ENCODE assay signal across 14 mouse cellular contexts in the genomic region with DNA sequence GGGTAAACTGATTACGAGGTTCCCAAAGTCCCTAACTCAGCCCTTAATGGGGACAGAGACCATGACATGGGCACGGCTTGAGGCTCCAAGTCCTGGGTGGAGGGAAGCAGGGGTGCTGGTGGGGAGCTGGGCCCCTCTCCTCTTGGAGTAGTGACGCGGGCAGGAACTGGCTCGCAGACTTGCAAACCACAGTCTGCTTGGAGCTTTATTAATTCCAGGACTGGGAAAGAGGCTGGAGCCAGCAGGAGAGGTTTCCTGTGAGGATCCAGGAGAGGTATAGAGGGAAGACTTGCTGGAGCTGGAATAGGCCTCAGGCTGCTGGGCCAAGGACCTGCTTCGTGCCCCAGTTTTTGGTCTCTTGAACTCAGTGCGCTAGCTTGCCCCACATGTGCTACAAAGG. TPM values are rescaled to one million over a fixed set of nuclear protein-coding genes. Genes with fewer than 3 reads are reported as not detected.
"Had no signal": no experiment of that assay in that cellular context is flagged by ENCODE, and none has a peak within 500 bp of the region (broad histone marks: within the 10 kb centered on the region; RNA-seq: fewer than 3 reads in every experiment).

No protein-coding gene starts in this region.

- H3K4me3 ChIP-seq: kidney, embryonic 15.5 days; liver, embryonic 12.5 days; midbrain, embryonic 10.5 days; myocyte; neural tube, embryonic 15.5 days had no signal

- H3K4me2 ChIP-seq: kidney, embryonic 15.5 days; liver, embryonic 12.5 days; neural tube, embryonic 15.5 days had no signal

- H3K36me3 ChIP-seq: kidney, embryonic 15.5 days; liver, embryonic 12.5 days; midbrain, embryonic 10.5 days; neural tube, embryonic 15.5 days had no signal

- H3K27me3 ChIP-seq: neural tube, embryonic 15.5 days had no signal

- H3K27ac ChIP-seq: kidney, embryonic 15.5 days; liver, embryonic 12.5 days; midbrain, embryonic 10.5 days; neural tube, embryonic 15.5 days; stomach, postnatal 0 days had no signal

- H3K9ac ChIP-seq: kidney, embryonic 15.5 days; liver, embryonic 12.5 days; neural tube, embryonic 15.5 days had no signal

- DNase-seq: kidney, adult 2 months; kidney, postnatal 14 days; left cerebral cortex, postnatal 4 days; lung, postnatal 36 days; midbrain, embryonic 14.5 days; thymus, postnatal 14 days had no signal

- ATAC-seq: intestine, embryonic 16.5 days; liver, embryonic 12.5 days had no signal

- H3K9me3 ChIP-seq: kidney, embryonic 15.5 days; liver, embryonic 12.5 days; midbrain, embryonic 10.5 days; neural tube, embryonic 15.5 days had no signal

RNA-seq across cellular contexts. Expression of gene Eln, which starts 3.3 kb away (rescaled TPM):
- total RNA-seq: megakaryocyte progenitor cell, adult 5-6 weeks had no signal
